ENCODE assay signal across 16 mouse cellular contexts in genomic region chr19:53788621-53789331, GRCm38 (mm10).
DNase-seq lines count a peak whose midpoint lies in the region; ATAC-seq and TF ChIP-seq lines count a peak whose summit lies in the region.
"Had no signal": no experiment of that assay in that cellular context is flagged by ENCODE, and none has a peak within 500 bp of the region (broad histone marks: within the 10 kb centered on the region; RNA-seq: fewer than 3 reads in every experiment).

No protein-coding gene starts in this region.

- DNase-seq in MEL (ENCODE audit: low read depth, low spot score), result peak; percentile 78
- no peak for DNase-seq in liver, postnatal 0 days
- DNase-seq in spleen, adult 18-20 months, result no peak
- DNase-seq: adrenal gland, adult 8-10 months; cerebellum, adult 9-11 months; kidney, postnatal 10 days; layer of hippocampus, adult 9-11 months; right cerebral cortex, postnatal 25 days had no signal

- no peak for ATAC-seq in erythroblast, adult 5-6 weeks (replicated peaks; ENCODE audit: low FRiP score, poor library complexity, severe bottlenecking)
- ATAC-seq in intestine, embryonic 15.5 days, result peak; percentile 91
- peak; percentile 82 for ATAC-seq in liver, postnatal 0 days
- no peak for ATAC-seq in kidney, embryonic 14.5 days (ENCODE audit: low FRiP score, low TSS enrichment)
- no peak; the same call in 1 of the 2 replicates for ATAC-seq in erythroid progenitor cell, adult 5-6 weeks (replicated peaks; ENCODE audit: low FRiP score, poor library complexity, severe bottlenecking)
- ATAC-seq: hindbrain, embryonic 16.5 days had no signal

- H3K9ac ChIP-seq in MEL (ENCODE audit: control insufficient read depth, low read depth, low read length, poor library complexity, severe bottlenecking), result peak overlapping the region; percentile 34; the same call in 1 of the 2 replicates
- no peak overlapping the region for H3K9ac ChIP-seq in intestine, embryonic 15.5 days
- H3K9ac ChIP-seq in liver, postnatal 0 days (replicated peaks), result no peak overlapping the region
- H3K9ac ChIP-seq in kidney, embryonic 14.5 days (ENCODE audit: low read depth, low read length), result no peak overlapping the region
- H3K9ac ChIP-seq: lung, embryonic 15.5 days had no signal

- no peak for TF ChIP-seq CTCF in MEL (IDR thresholded peaks at IDR 0.05 in 2 of 3, conservative IDR thresholded peaks at IDR 0.05 in 1 of 3; ENCODE audit: control insufficient read depth in 1 of 3, insufficient read depth in 1 of 3, low read depth in 2 of 3, low read length in 3 of 3, poor library complexity in 1 of 3, severe bottlenecking in 1 of 3)
- no peak for TF ChIP-seq CTCF in liver, postnatal 0 days (IDR thresholded peaks at IDR 0.05; ENCODE audit: low read depth)

- no peak for TF ChIP-seq RAD21 in MEL (IDR thresholded peaks at IDR 0.05; ENCODE audit: low read depth, low read length)

- H3K9me3 ChIP-seq in erythroblast, embryonic 14.5 days (ENCODE audit: control insufficient read depth, low read length), result no peaks in the 10 kb centered on the region
- H3K9me3 ChIP-seq in MEL (replicated peaks; ENCODE audit: insufficient read depth, low read length), result no peaks in the 10 kb centered on the region
- no peaks in the 10 kb centered on the region for H3K9me3 ChIP-seq in intestine, embryonic 15.5 days
- H3K9me3 ChIP-seq in liver, postnatal 0 days (ENCODE audit: low read length), result no peaks in the 10 kb centered on the region
- H3K9me3 ChIP-seq in kidney, embryonic 14.5 days (ENCODE audit: control insufficient read depth, low read length), result no peaks in the 10 kb centered on the region
- H3K9me3 ChIP-seq: lung, embryonic 15.5 days had no signal

- peaks cover 8% of the 10 kb centered on the region; the same call in 1 of the 2 replicates for H3K79me2 ChIP-seq in MEL (ENCODE audit: control insufficient read depth, insufficient read depth, low read length, poor library complexity)

- H3K4me1 ChIP-seq in erythroblast, embryonic 14.5 days (ENCODE audit: control insufficient read depth), result peaks cover 42% of the 10 kb centered on the region
- H3K4me1 ChIP-seq in MEL (ENCODE audit: control insufficient read depth in 1 of 2, insufficient read depth in 2 of 2, low read length in 2 of 2), result peaks cover 11 to 44% of the 10 kb centered on the region in 2 experiments
- peaks cover 4% of the 10 kb centered on the region; the same call in 1 of the 2 replicates for H3K4me1 ChIP-seq in intestine, embryonic 15.5 days (replicated peaks)
- peaks cover 14% of the 10 kb centered on the region for H3K4me1 ChIP-seq in liver, postnatal 0 days (ENCODE audit: insufficient read depth)
- H3K4me1 ChIP-seq in kidney, embryonic 14.5 days (ENCODE audit: control insufficient read depth, insufficient read depth, low read length), result peaks cover 9% of the 10 kb centered on the region

- no peak overlapping the region; the same call in 1 of the 2 replicates for H3K27ac ChIP-seq in MEL (ENCODE audit: control insufficient read depth, low read depth, low read length)
- no peak overlapping the region for H3K27ac ChIP-seq in intestine, embryonic 15.5 days
- no peak overlapping the region for H3K27ac ChIP-seq in liver, postnatal 0 days (ENCODE audit: low read depth)
- no peak overlapping the region for H3K27ac ChIP-seq in kidney, embryonic 14.5 days (ENCODE audit: low read depth, low read length)
- H3K27ac ChIP-seq: lung, embryonic 15.5 days had no signal

- TF ChIP-seq POLR2A in MEL (IDR thresholded peaks at IDR 0.05; ENCODE audit: control insufficient read depth in 1 of 2, insufficient read depth in 1 of 2, low read depth in 1 of 2, low read length in 2 of 2, poor library complexity in 1 of 2), result no peak

- H3K4me2 ChIP-seq in intestine, embryonic 15.5 days (replicated peaks), result no peak overlapping the region
- H3K4me2 ChIP-seq in liver, postnatal 0 days (ENCODE audit: low read depth, low read length), result no peak overlapping the region
- no peak overlapping the region for H3K4me2 ChIP-seq in kidney, embryonic 14.5 days (replicated peaks; ENCODE audit: low read depth, low read length)
- H3K4me2 ChIP-seq: lung, embryonic 15.5 days had no signal

- no peaks in the 10 kb centered on the region for H3K27me3 ChIP-seq in erythroblast, embryonic 14.5 days (ENCODE audit: control insufficient read depth)
- H3K27me3 ChIP-seq in MEL (ENCODE audit: control insufficient read depth in 1 of 2, insufficient read depth in 2 of 2, low read length in 2 of 2), result no peaks in the 10 kb centered on the region
- H3K27me3 ChIP-seq in intestine, embryonic 15.5 days (replicated peaks), result no peaks in the 10 kb centered on the region
- no peaks in the 10 kb centered on the region for H3K27me3 ChIP-seq in liver, postnatal 0 days (ENCODE audit: insufficient read depth, low read length)
- no peaks in the 10 kb centered on the region for H3K27me3 ChIP-seq in kidney, embryonic 14.5 days (ENCODE audit: control insufficient read depth, insufficient read depth, low read length)
- H3K27me3 ChIP-seq: lung, embryonic 15.5 days had no signal

- no peaks in the 10 kb centered on the region for H3K36me3 ChIP-seq in erythroblast, embryonic 14.5 days (ENCODE audit: control insufficient read depth)
- peaks cover 0 to 21% of the 10 kb centered on the region in 2 experiments; a peak in 2 of 4 replicates for H3K36me3 ChIP-seq in MEL (ENCODE audit: control insufficient read depth in 1 of 2, insufficient read depth in 2 of 2, low read length in 2 of 2)
- H3K36me3 ChIP-seq in intestine, embryonic 15.5 days, result no peaks in the 10 kb centered on the region
- no peaks in the 10 kb centered on the region for H3K36me3 ChIP-seq in liver, postnatal 0 days (replicated peaks; ENCODE audit: insufficient read depth, low read length)
- H3K36me3 ChIP-seq in kidney, embryonic 14.5 days (ENCODE audit: control insufficient read depth, insufficient read depth, low read length), result no peaks in the 10 kb centered on the region
- H3K36me3 ChIP-seq: lung, embryonic 15.5 days had no signal

- peak overlapping the region; percentile 4 for H3K4me3 ChIP-seq in erythroblast, embryonic 14.5 days (replicated peaks)
- H3K4me3 ChIP-seq in MEL (ENCODE audit: control insufficient read depth in 1 of 2, insufficient read depth in 1 of 2, low read depth in 2 of 2, low read length in 2 of 2), result 0 out of 4 replicates have a peak overlapping the region, but pooled peaks of 1 of the 2 experiments have one; percentile 1
- H3K4me3 ChIP-seq in intestine, embryonic 15.5 days (replicated peaks), result no peak overlapping the region
- no peak overlapping the region for H3K4me3 ChIP-seq in liver, postnatal 0 days (ENCODE audit: low read depth, low read length)
- H3K4me3 ChIP-seq in kidney, embryonic 14.5 days (ENCODE audit: low read length), result no peak overlapping the region
- H3K4me3 ChIP-seq: lung, embryonic 15.5 days; myocyte had no signal

- WGBS in intestine, embryonic 15.5 days, result 63% methylated on average over 14 of the region's 14 CpGs
- WGBS in liver, postnatal 0 days (ENCODE audit: insufficient replicate concordance), result 49% methylated on average over 14 of the region's 14 CpGs
- WGBS in kidney, embryonic 14.5 days, result 69% methylated on average over 14 of the region's 14 CpGs

- peak; percentile 72 to 73 for TF ChIP-seq EP300 in MEL (IDR thresholded peaks at IDR 0.05; ENCODE audit: low read depth in 1 of 2, low read length in 2 of 2)
- 0 out of 2 replicates have a peak, but pooled peaks have one; percentile 13 for TF ChIP-seq EP300 in liver, postnatal 0 days (IDR thresholded peaks at IDR 0.05; ENCODE audit: low read depth)

TF ChIP-seq in MEL, 35 proteins besides CTCF, POLR2A, EP300 and RAD21 (continues in another document):
- TF ChIP-seq MAX (IDR thresholded peaks at IDR 0.05; ENCODE audit: low read length) (peak; percentile 52; the same call in 1 of the 2 replicates), NRF1 (IDR thresholded peaks at IDR 0.05; ENCODE audit: insufficient read depth, low read depth, low read length, poor library complexity, severe bottlenecking) (no peak), MAFK (IDR thresholded peaks at IDR 0.05; ENCODE audit: borderline replicate concordance, low read depth, low read length) (no peak), ZKSCAN1 (IDR thresholded peaks at IDR 0.05; ENCODE audit: low read depth, low read length) (no peak), SMC3 (IDR thresholded peaks at IDR 0.05; ENCODE audit: low read depth, low read length) (peak; percentile 0; the same call in 1 of the 2 replicates), ZNF384 (IDR thresholded peaks at IDR 0.05; ENCODE audit: low read depth, low read length) (no peak), GABPA (IDR thresholded peaks at IDR 0.05; ENCODE audit: low read depth, low read length) (no peak), ELF1 (IDR thresholded peaks at IDR 0.05; ENCODE audit: low read depth, low read length) (0 out of 2 replicates have a peak, but pooled peaks have one; percentile 40), NELFE (IDR thresholded peaks at IDR 0.05; ENCODE audit: low read depth, low read length) (peak; percentile 33; the same call in 1 of the 2 replicates), TBP (IDR thresholded peaks at IDR 0.05; ENCODE audit: low read depth, low read length) (no peak), POLR2AphosphoS5 (IDR thresholded peaks at IDR 0.05; ENCODE audit: borderline replicate concordance, low read depth, low read length) (no peak), SIN3A (IDR thresholded peaks at IDR 0.05; ENCODE audit: low read length) (0 out of 2 replicates have a peak, but pooled peaks have one; percentile 46), USF2 (IDR thresholded peaks at IDR 0.05; ENCODE audit: borderline replicate concordance in 1 of 2, insufficient read depth in 1 of 2, low read depth in 1 of 2, low read length in 2 of 2) (no peak), MYC (IDR thresholded peaks at IDR 0.05; ENCODE audit: low read depth, low read length) (no peak), ZMIZ1 (IDR thresholded peaks at IDR 0.05; ENCODE audit: low read depth, low read length) (no peak), MXI1 (IDR thresholded peaks at IDR 0.05; ENCODE audit: low read depth, low read length) (no peak), POLR2AphosphoS2 (IDR thresholded peaks at IDR 0.05; ENCODE audit: low read length) (no peak), UBTF (IDR thresholded peaks at IDR 0.05; ENCODE audit: borderline replicate concordance, insufficient read depth, low read depth, low read length) (no peak), TAL1 (IDR thresholded peaks at IDR 0.05; ENCODE audit: low read length) (peak; percentile 76), JUND (IDR thresholded peaks at IDR 0.05; ENCODE audit: low read depth, low read length) (peak; percentile 64; the same call in 1 of the 2 replicates), CHD1 (IDR thresholded peaks at IDR 0.05; ENCODE audit: low read depth, low read length) (no peak), ZC3H11A (IDR thresholded peaks at IDR 0.05; ENCODE audit: low read depth, low read length) (no peak), GATA1 (IDR thresholded peaks at IDR 0.05; ENCODE audit: low read depth, low read length) (peak; percentile 85), CHD2 (IDR thresholded peaks at IDR 0.05; ENCODE audit: low read length) (no peak), USF1 (IDR thresholded peaks at IDR 0.05; ENCODE audit: low read depth, low read length) (peak; percentile 45; the same call in 1 of the 2 replicates)

Comparison
In these comparisons a context has a peak if more than half of its experiments do, and no peak if none do; other contexts are left out.
1. ATAC-seq: peak in intestine, embryonic 15.5 days (single experiment) and liver, postnatal 0 days (single experiment); none in erythroblast, adult 5-6 weeks (single experiment), kidney, embryonic 14.5 days (single experiment) and erythroid progenitor cell, adult 5-6 weeks (single experiment).